Mouse (Mus musculus): ENCODE data around the gene Ndufa6.

- TF ChIP-seq CTCF (conservative IDR thresholded peaks at IDR 0.05; ENCODE audit: insufficient read depth, insufficient read length, low read depth, low read length) (no peak), POLR2A (IDR thresholded peaks at IDR 0.05; ENCODE audit: low read depth, low read length) (no peak)
Observed at GRCm38 (mm10) chr15:82347303-82347676, 6.8 kb downstream of the Ndufa6 start.

Measured in kidney, adult 2 months (tissue).